Mouse (Mus musculus) E14TG2a.4 (cell line): ENCODE results near the gene Slc4a4.

Source experiments
- H3K27me3 ChIP-seq: 2 replicates; pipeline ENCODE4 v1.6.1; 2014; ENCODE audit warnings: low read length, control low read depth; ENCODE audit not compliant: insufficient read depth
- H3K36me3 ChIP-seq: 2 replicates; pipeline ENCODE4 v1.6.1; 2014; ENCODE audit warnings: low read length, control low read depth; ENCODE audit not compliant: insufficient read depth
- H3K4me1 ChIP-seq: replicated peaks from 2 replicates; pipeline ENCODE4 v1.6.1; 2014; ENCODE audit warnings: low read depth, low read length, control low read depth
- H3K4me3 ChIP-seq: replicated peaks from 2 replicates; pipeline ENCODE4 v1.5.1; 2014; ENCODE audit warnings: mild to moderate bottlenecking, low read length
- H3K9me3 ChIP-seq: 2 replicates; pipeline ENCODE4 v1.6.1; 2014; ENCODE audit warnings: low read length, control low read depth
- CTCF ChIP-seq: conservative IDR thresholded peaks from 2 replicates; pipeline ENCODE4 v1.5.1; 2014; ENCODE audit warnings: low read length
- NANOG ChIP-seq: IDR thresholded peaks from 2 replicates; pipeline ENCODE4 v1.6.1; 2014; ENCODE audit warnings: borderline replicate concordance, low read length, mixed read lengths
- POU5F1 ChIP-seq: IDR thresholded peaks from 2 replicates; pipeline ENCODE4 v1.6.1; 2014; ENCODE audit warnings: low read length, borderline replicate concordance

The Slc4a4 gene

GRCm38 (mm10) chr5:88960342-88961105 is 73.9 kb downstream of the Slc4a4 start:
- no peaks in the 10 kb centered on the region for H3K36me3 ChIP-seq

GRCm38 (mm10) chr5:88961351-88961761 is 74.7 kb downstream of the Slc4a4 start:
- TF ChIP-seq CTCF (no peak), POU5F1 (no peak), NANOG (no peak)
- Histone ChIP-seq H3K4me3 (no peak overlapping the region), H3K9me3 (no peaks in the 10 kb centered on the region), H3K4me1 (no peaks in the 10 kb centered on the region), H3K36me3 (no peaks in the 10 kb centered on the region), H3K27me3 (no peaks in the 10 kb centered on the region)

More at GRCm38 (mm10) chr5:88960342-88961105, 73.9 kb downstream of the Slc4a4 start:
- Histone ChIP-seq H3K9me3 (no peaks in the 10 kb centered on the region), H3K4me1 (no peaks in the 10 kb centered on the region), H3K4me3 (no peak overlapping the region), H3K27me3 (no peaks in the 10 kb centered on the region)
- TF ChIP-seq CTCF (no peak), NANOG (no peak), POU5F1 (no peak)

DNA sequence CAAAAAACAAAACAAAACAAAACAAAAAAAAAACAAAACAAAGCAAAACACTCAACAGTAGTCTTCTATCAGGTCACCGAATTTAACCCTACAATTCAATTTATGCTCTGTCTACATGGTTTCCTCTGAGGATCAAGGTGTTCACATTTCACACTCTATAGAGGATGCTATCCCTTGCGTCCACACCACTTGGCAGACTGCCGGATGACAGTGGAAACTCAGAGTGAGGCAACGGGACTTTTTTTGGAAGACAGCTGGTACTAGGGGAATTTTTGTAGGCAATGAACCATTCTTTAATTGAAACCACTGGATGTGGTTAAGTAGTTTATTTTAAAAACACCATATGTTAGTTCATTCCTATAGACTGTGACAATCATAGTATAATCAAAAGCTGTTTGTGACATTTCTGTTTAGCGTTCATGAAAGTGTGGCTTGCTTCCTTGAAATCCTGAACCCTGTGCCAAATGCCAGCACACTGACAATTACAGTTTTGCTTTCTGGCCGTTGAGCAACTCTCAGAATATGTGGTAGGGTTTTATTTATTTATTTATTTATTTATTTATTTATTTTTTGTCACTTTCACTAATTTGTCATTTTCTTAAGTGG is 78.2 kb downstream of the Slc4a4 start:
- no peak overlapping the region for H3K4me3 ChIP-seq
- TF ChIP-seq CTCF, result no peak
- no peak for TF ChIP-seq NANOG
- no peak for TF ChIP-seq POU5F1
- no peaks in the 10 kb centered on the region for H3K9me3 ChIP-seq
- no peaks in the 10 kb centered on the region for H3K4me1 ChIP-seq
- H3K27me3 ChIP-seq, result no peaks in the 10 kb centered on the region
- no peaks in the 10 kb centered on the region for H3K36me3 ChIP-seq

- TF ChIP-seq NANOG (no peak), CTCF (no peak), POU5F1 (no peak)
- no peaks in the 10 kb centered on the region for H3K4me1 ChIP-seq
Measured at GRCm38 (mm10) chr5:88966507-88966906, 79.9 kb downstream of the Slc4a4 start.

DNA sequence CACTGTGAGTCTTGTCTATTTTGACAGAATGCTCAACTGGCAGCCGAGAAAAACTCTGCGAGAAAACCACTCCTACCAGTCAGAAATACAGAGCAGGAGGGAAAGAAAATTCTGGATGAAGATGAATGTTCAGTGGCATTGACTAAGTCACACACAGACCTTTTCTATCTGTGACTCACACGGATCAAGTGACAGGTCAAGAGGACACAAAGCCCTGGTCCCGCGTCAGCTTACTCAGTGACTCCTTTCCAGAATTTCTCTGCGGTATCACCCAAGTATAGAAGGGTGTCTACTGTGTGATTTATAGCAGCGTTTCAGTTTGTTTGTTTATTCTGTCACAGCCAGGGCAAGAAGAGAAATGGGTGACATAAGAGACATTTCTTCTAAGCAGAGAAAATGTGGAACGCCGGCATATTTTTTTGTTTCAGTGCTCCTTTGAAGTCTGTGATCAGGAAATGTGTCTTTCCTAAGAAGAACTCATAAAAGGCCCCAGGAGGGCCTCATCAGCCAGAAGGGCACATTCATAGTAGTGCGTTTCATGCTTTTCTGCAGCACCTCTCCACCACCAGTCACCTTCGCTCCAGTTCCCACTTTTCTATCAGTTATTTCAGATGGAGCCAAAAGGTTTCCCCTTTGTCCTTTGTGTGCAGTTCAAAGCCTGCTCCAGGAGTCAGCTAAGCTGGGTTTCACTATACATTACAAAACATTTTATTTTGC is 82.5 kb downstream of the Slc4a4 start:
- TF ChIP-seq NANOG (no peak), CTCF (no peak), POU5F1 (no peak)
- Histone ChIP-seq H3K27me3 (no peaks in the 10 kb centered on the region), H3K4me3 (no peak overlapping the region), H3K4me1 (no peaks in the 10 kb centered on the region), H3K9me3 (no peaks in the 10 kb centered on the region), H3K36me3 (no peaks in the 10 kb centered on the region)

More at GRCm38 (mm10) chr5:88966507-88966906, 79.9 kb downstream of the Slc4a4 start:
- H3K27me3 ChIP-seq, result no peaks in the 10 kb centered on the region
- H3K9me3 ChIP-seq, result no peaks in the 10 kb centered on the region
- H3K4me3 ChIP-seq, result no peak overlapping the region
- H3K36me3 ChIP-seq, result no peaks in the 10 kb centered on the region

GRCm38 (mm10) chr5:88971554-88971953 is 84.9 kb downstream of the Slc4a4 start:
- Histone ChIP-seq H3K4me1 (no peaks in the 10 kb centered on the region), H3K4me3 (no peak overlapping the region), H3K9me3 (no peaks in the 10 kb centered on the region), H3K27me3 (no peaks in the 10 kb centered on the region), H3K36me3 (no peaks in the 10 kb centered on the region)
- TF ChIP-seq CTCF (no peak), POU5F1 (no peak), NANOG (no peak)

DNA sequence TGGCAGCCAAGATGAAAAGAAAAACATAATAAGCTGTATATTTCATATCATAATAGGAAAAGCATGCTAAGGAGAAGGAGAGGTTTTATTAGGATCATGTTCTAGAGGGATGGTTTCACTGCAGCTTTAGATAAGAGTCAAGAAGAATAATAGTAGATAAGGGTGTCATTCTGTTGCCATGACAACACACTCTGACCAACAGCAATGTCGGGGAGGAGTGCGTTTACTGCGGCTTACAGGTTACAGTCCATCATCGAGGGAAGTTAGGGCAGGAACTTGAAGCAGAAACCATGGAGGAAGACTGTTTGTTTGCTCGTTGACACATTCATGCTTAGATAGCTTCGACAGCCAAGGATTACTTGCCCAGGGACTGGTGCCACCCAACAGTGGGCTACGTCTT is 85.7 kb downstream of the Slc4a4 start:
- Histone ChIP-seq H3K4me3 (no peak overlapping the region), H3K4me1 (no peaks in the 10 kb centered on the region), H3K27me3 (no peaks in the 10 kb centered on the region), H3K36me3 (no peaks in the 10 kb centered on the region), H3K9me3 (no peaks in the 10 kb centered on the region)
- TF ChIP-seq NANOG (no peak), CTCF (no peak)

DNA sequence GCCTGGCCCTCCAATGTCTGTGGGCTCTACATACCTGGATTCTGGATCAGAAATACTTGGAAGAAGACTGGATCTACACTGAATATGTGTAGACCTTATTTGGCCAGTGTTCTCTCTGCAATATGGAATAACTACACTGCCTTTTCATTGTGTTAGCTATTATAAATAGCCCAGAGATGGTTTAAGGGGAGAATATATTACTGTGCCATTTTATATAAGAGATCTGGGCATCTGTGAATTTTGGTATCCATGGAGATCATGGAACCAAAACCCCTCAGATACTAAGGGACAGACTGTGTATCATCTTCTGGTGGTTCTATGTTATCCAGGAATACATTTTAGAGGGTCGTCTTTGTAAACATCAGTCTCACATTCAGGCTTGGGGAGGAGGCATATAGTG is 86.5 kb downstream of the Slc4a4 start:
- Histone ChIP-seq H3K4me3 (no peak overlapping the region), H3K27me3 (no peaks in the 10 kb centered on the region), H3K4me1 (no peaks in the 10 kb centered on the region), H3K36me3 (no peaks in the 10 kb centered on the region), H3K9me3 (no peaks in the 10 kb centered on the region)
- TF ChIP-seq NANOG (no peak), CTCF (no peak), POU5F1 (no peak)
